Mouse (Mus musculus) midbrain, postnatal 0 days (tissue): ENCODE results near the gene Aldh1a1. TPM values are rescaled to one million over a fixed set of nuclear protein-coding genes. Genes with fewer than 3 reads are reported as not detected.

ENCODE experiments used
- ATAC-seq: fragments of 200-750 bp; cut with Nextera tagmentation; 2 replicates; pipeline ENCODE4 v1.8.0; 2017; ENCODE audit warnings: moderate number of reproducible peaks, mild to moderate bottlenecking, moderate TSS enrichment, moderate library complexity; ENCODE audit not compliant: low FRiP score
- DNase-seq: peaks from one replicate; pipeline ENCODE4 v3.0.0-alpha.2; 2015; ENCODE audit warnings: low spot score
- H3K27ac ChIP-seq: fragments of 300-500 bp; sonication (generic); 2 replicates; pipeline ENCODE4 v1.5.1; 2014; ENCODE audit warnings: low read depth, mild to moderate bottlenecking, low read length, mixed read lengths
- H3K27me3 ChIP-seq: fragments of 300-500 bp; sonication (generic); 2 replicates; pipeline ENCODE4 v1.6.1; 2014; ENCODE audit warnings: low read length, control low read depth, mixed read lengths; ENCODE audit not compliant: insufficient read depth
- H3K36me3 ChIP-seq: fragments of 300-500 bp; sonication (generic); 2 replicates; pipeline ENCODE4 v1.6.1; 2014; ENCODE audit warnings: low read length, control low read depth, mixed read lengths; ENCODE audit not compliant: insufficient read depth
- H3K4me1 ChIP-seq: fragments of 300-500 bp; sonication (generic); 2 replicates; pipeline ENCODE4 v1.6.1; 2014; ENCODE audit warnings: mild to moderate bottlenecking, control low read depth, antibody characterized with exemption, low read length, mixed read lengths; ENCODE audit not compliant: insufficient read depth
- H3K4me2 ChIP-seq: fragments of 300-500 bp; sonication (generic); 2 replicates; pipeline ENCODE4 v1.6.1; 2014; ENCODE audit warnings: low read depth, mild to moderate bottlenecking, low read length, mixed read lengths; ENCODE audit not compliant: poor library complexity, severe bottlenecking
- H3K4me3 ChIP-seq: fragments of 300-500 bp; sonication (generic); 2 replicates; pipeline ENCODE4 v1.5.1; 2014; ENCODE audit warnings: low read depth, mild to moderate bottlenecking, low read length, moderate library complexity
- H3K9ac ChIP-seq: fragments of 300-500 bp; sonication (generic); replicated peaks from 2 replicates; pipeline ENCODE4 v1.6.1; 2014; ENCODE audit warnings: mild to moderate bottlenecking, low read length, moderate library complexity, mixed read lengths; ENCODE audit not compliant: poor library complexity, severe bottlenecking
- H3K9me3 ChIP-seq: fragments of 300-500 bp; sonication (generic); 2 replicates; pipeline ENCODE4 v1.6.1; 2016; ENCODE audit warnings: low read length, control low read depth
- CTCF ChIP-seq: IDR thresholded peaks from 2 replicates; pipeline ENCODE4 v1.5.1; 2016; ENCODE audit warnings: antibody characterized with exemption, mild to moderate bottlenecking
- WGBS: fragments of 180-500 bp; shearing (Covaris S2); extraction: QIAGEN DNeasy Blood & Tissue Kit; methylation state at CpG from one replicate; pipeline ENCODE4 v1.1.7; 2014; 5-methylcytosine and 5-hydroxymethylcytosine counted together
- polyA plus RNA-seq: library from polyadenylated mRNA; unstranded; fragments of >200 nt; fragmentation: Nextera tagmentation; extraction: Ambion mirVana; gene quantifications from 2 replicates; pipeline ENCODE4 v1.2.1, GENCODE M21; 2015
- total RNA-seq: library from RNA; depleted of rRNA; stranded (reverse); fragments of >200 nt; gene quantifications from 2 replicates; pipeline ENCODE4 v1.2.3, GENCODE M21; 2014

Aldh1a1 gene
- total and polyA plus RNA-seq, 2 experiments from 2014 or later = 18.1 to 22.0 TPM

- no peak overlapping the region for H3K4me3 ChIP-seq
- no peak for TF ChIP-seq CTCF
- no peak for ATAC-seq
- H3K27me3 ChIP-seq = no peaks in the 10 kb centered on the region
- no peak for DNase-seq
- H3K4me1 ChIP-seq = no peaks in the 10 kb centered on the region
- no peak overlapping the region for H3K9ac ChIP-seq
- no peak overlapping the region for H3K4me2 ChIP-seq
- H3K36me3 ChIP-seq = no peaks in the 10 kb centered on the region
- H3K9me3 ChIP-seq = no peaks in the 10 kb centered on the region
- no peak overlapping the region for H3K27ac ChIP-seq
Measured at GRCm38 (mm10) chr19:20496476-20496875, 4.0 kb downstream of the Aldh1a1 start.

GRCm38 (mm10) chr19:20505359-20505758 is 12.8 kb downstream of the Aldh1a1 start:
- ATAC-seq = no peak
- no peak for DNase-seq
- no peak overlapping the region for H3K9ac ChIP-seq
- no peak overlapping the region for H3K27ac ChIP-seq
- TF ChIP-seq CTCF = no peak
- H3K27me3 ChIP-seq = no peaks in the 10 kb centered on the region
- H3K4me3 ChIP-seq = no peak overlapping the region
- no peaks in the 10 kb centered on the region for H3K36me3 ChIP-seq
- H3K4me2 ChIP-seq = no peak overlapping the region
- no peaks in the 10 kb centered on the region for H3K9me3 ChIP-seq
- no peaks in the 10 kb centered on the region for H3K4me1 ChIP-seq

DNA sequence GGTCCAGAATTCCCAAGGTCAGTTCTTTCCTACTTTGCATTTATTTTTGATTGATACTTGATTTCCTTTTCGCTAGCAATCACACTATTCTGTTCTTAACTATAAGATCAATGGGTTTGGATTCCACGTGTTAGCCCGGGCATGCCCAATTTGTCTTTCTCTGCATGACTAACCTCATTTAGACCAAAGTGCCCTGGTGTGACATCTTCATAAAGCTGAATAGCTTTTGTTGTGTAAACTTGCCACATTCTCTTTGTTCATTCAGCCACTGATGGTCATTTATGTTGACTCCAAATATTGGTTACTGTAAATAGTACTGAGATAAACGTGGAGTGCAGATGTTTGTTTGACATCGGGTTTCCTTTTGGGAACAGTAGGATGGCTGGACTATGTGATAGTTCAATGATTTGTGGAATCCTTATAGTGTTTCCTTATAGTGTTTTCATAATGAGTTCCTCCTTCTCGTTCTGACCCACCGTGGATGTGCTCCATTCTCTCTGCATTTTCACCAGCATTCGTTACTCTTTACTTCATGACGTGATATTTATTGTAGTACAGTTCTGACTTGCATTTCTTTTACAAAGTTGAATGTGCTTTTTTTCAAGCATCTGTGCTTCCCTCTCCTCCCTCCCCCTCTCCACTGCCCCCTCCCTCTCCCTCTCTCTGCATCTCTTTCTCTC is 14.6 kb downstream of the Aldh1a1 start:
- DNase-seq = peak; percentile 5
- H3K9ac ChIP-seq = no peak overlapping the region
- 23% methylated on average over 9 of the region's 9 CpGs for WGBS
- no peaks in the 10 kb centered on the region for H3K4me1 ChIP-seq
- TF ChIP-seq CTCF = no peak
- no peak overlapping the region for H3K4me2 ChIP-seq
- no peak for ATAC-seq
- H3K4me3 ChIP-seq = no peak overlapping the region
- H3K36me3 ChIP-seq = no peaks in the 10 kb centered on the region
- no peak overlapping the region for H3K27ac ChIP-seq
- H3K27me3 ChIP-seq = no peaks in the 10 kb centered on the region
- no peaks in the 10 kb centered on the region for H3K9me3 ChIP-seq

DNA sequence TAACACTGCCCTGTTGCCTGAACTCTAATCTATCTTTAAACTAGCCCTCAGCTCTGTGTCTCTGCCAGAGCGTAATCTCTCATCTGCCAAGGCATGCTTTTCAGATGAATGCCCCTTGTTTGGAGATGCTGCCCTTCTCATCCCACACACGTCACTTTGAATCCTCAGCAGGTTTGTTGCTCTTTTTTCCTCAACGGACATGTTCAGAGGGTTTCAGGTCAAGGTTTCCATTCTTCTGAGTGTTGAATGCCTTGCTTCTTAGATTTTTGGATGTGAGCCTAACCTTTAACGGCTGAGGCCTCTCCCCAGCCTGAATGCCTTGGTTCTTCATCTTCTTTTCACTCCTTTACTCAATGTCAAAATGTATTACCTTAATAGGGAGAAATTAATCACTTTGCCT is 16.1 kb downstream of the Aldh1a1 start:
- no peaks in the 10 kb centered on the region for H3K36me3 ChIP-seq
- H3K27ac ChIP-seq = no peak overlapping the region
- no peak for TF ChIP-seq CTCF
- H3K9ac ChIP-seq = no peak overlapping the region
- no peaks in the 10 kb centered on the region for H3K27me3 ChIP-seq
- H3K4me1 ChIP-seq = no peaks in the 10 kb centered on the region
- no peaks in the 10 kb centered on the region for H3K9me3 ChIP-seq
- WGBS = 28% methylated on average over 4 of the region's 4 CpGs
- H3K4me3 ChIP-seq = no peak overlapping the region
- peak; percentile 2 for DNase-seq
- ATAC-seq = no peak
- no peak overlapping the region for H3K4me2 ChIP-seq

GRCm38 (mm10) chr19:20511971-20512370 is 19.5 kb downstream of the Aldh1a1 start:
- Histone ChIP-seq H3K27ac (no peak overlapping the region), H3K9me3 (no peaks in the 10 kb centered on the region), H3K4me1 (no peaks in the 10 kb centered on the region), H3K27me3 (no peaks in the 10 kb centered on the region), H3K9ac (no peak overlapping the region), H3K4me3 (no peak overlapping the region), H3K4me2 (no peak overlapping the region), H3K36me3 (no peaks in the 10 kb centered on the region)
- no peak for ATAC-seq
- TF ChIP-seq CTCF = no peak
- 81% methylated on average over 2 of the region's 2 CpGs for WGBS
- no peak for DNase-seq

DNA sequence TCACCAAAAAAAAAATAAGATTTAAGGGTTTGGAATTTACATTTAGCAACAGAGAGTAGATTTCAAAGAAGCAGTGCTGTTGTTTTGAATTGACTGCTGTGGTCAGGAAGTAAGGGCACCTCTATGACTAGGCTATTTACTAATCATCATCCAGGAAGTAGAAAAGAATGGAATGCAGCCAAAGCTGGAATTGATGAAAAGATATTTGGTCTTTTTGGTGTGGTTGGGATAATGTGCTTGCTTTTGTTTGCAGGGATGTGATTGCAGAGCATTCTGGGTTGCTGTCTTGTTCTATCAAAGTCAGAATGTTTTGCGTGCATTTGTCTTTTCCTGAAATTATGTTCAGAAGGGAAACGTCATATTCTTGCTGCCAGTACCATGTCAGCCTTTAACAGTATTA is 20.7 kb downstream of the Aldh1a1 start:
- H3K9me3 ChIP-seq = no peaks in the 10 kb centered on the region
- no peak for ATAC-seq
- H3K4me2 ChIP-seq = no peak overlapping the region
- 76% methylated on average over 2 of the region's 2 CpGs for WGBS
- DNase-seq = no peak
- no peak overlapping the region for H3K9ac ChIP-seq
- no peak overlapping the region for H3K27ac ChIP-seq
- no peak overlapping the region for H3K4me3 ChIP-seq
- no peaks in the 10 kb centered on the region for H3K36me3 ChIP-seq
- no peaks in the 10 kb centered on the region for H3K4me1 ChIP-seq
- no peak for TF ChIP-seq CTCF
- no peaks in the 10 kb centered on the region for H3K27me3 ChIP-seq
